In genomic region chr6:90463890-90464421, GRCm38 (mm10) we compare ENCODE assay signal across 8 mouse cellular contexts. TPM values are rescaled to one million over a fixed set of nuclear protein-coding genes. Genes with fewer than 3 reads are reported as not detected.
DNase-seq lines count a peak whose midpoint lies in the region; ATAC-seq and TF ChIP-seq lines count a peak whose summit lies in the region.

No protein-coding gene starts in this region.

- no peak for TF ChIP-seq EP300 in heart, adult 2 months (IDR thresholded peaks at IDR 0.05; ENCODE audit: insufficient read depth, low read depth, low read length)

- peak overlapping the region; percentile 100 for H3K4me2 ChIP-seq in hindbrain, embryonic 14.5 days (replicated peaks)

- no peaks in the 10 kb centered on the region for H3K27me3 ChIP-seq in heart, adult 2 months (ENCODE audit: control insufficient read depth, insufficient read depth, low read length)
- H3K27me3 ChIP-seq in hindbrain, embryonic 14.5 days (ENCODE audit: control insufficient read depth, insufficient read depth, low read length) = peaks cover 24% of the 10 kb centered on the region

- ATAC-seq in hindbrain, embryonic 14.5 days (ENCODE audit: low FRiP score) = no peak

- 0 out of 2 replicates have a peak, but pooled peaks cover 2% of the 10 kb centered on the region for H3K79me2 ChIP-seq in heart, adult 2 months (replicated peaks; ENCODE audit: control insufficient read depth, insufficient read depth, low read length)

- no peaks in the 10 kb centered on the region for H3K9me3 ChIP-seq in hindbrain, embryonic 14.5 days (ENCODE audit: control insufficient read depth, low read length)

- TF ChIP-seq POLR2A in heart, adult 2 months (IDR thresholded peaks at IDR 0.05; ENCODE audit: insufficient read depth, low read depth, low read length) = no peak; the same call in 1 of the 2 replicates

- peak overlapping the region; percentile 94 for H3K4me3 ChIP-seq in heart, adult 2 months
- H3K4me3 ChIP-seq in hindbrain, embryonic 14.5 days (replicated peaks; ENCODE audit: low read length) = peak overlapping the region; percentile 62

- DNase-seq in heart, adult 2 months = peak in 1 of 2 experiments; percentile 47
- no peak for DNase-seq in heart, postnatal 14 days
- peak; percentile 11 for DNase-seq in brain, adult 2 months (ENCODE audit: low read depth, low spot score)
- no peak for DNase-seq in hindbrain, embryonic 14.5 days (ENCODE audit: low spot score)
- peak; percentile 15 for DNase-seq in mesoderm, embryonic 11.5 days (ENCODE audit: low read depth, low spot score)
- no peak for DNase-seq in adrenal gland, postnatal 4 days (ENCODE audit: low spot score in 2 of 2)
- no peak for DNase-seq in adrenal gland, adult 2 months
- no peak for DNase-seq in ovary, adult 18-20 months (ENCODE audit: low spot score)

- no peak for TF ChIP-seq CTCF in heart, adult 2 months (IDR thresholded peaks at IDR 0.05)

- peak overlapping the region; percentile 55 for H3K9ac ChIP-seq in heart, adult 2 months (ENCODE audit: low read depth, low read length)
- peak overlapping the region; percentile 64 for H3K9ac ChIP-seq in hindbrain, embryonic 14.5 days

- H3K36me3 ChIP-seq in heart, adult 2 months (ENCODE audit: control insufficient read depth, insufficient read depth, low read length) = peaks cover 10% of the 10 kb centered on the region; the same call in 1 of the 2 replicates
- H3K36me3 ChIP-seq in hindbrain, embryonic 14.5 days (replicated peaks; ENCODE audit: control insufficient read depth, insufficient read depth) = no peaks in the 10 kb centered on the region

- peak overlapping the region; percentile 98 for H3K27ac ChIP-seq in heart, adult 2 months
- H3K27ac ChIP-seq in hindbrain, embryonic 14.5 days = no peak overlapping the region

- intact Hi-C loops in heart, adult 2 months (cut with DNase I) = loop anchor here (1.0 to 10.0 kb wide), 2 partner anchors 43 to 1119 kb away; no protein-coding TSS in a partner anchor
- intact Hi-C loops in heart, postnatal 14 days (cut with DNase I) = loop anchor here (2.0 to 10.0 kb wide), 2 partner anchors 45 to 261 kb away; no protein-coding TSS in a partner anchor

- 44% methylated on average over 7 of the region's 7 CpGs for WGBS in heart, adult 2 months
- WGBS in hindbrain, embryonic 14.5 days = 39% methylated on average over 7 of the region's 7 CpGs

- peaks cover 24% of the 10 kb centered on the region for H3K4me1 ChIP-seq in heart, adult 2 months (ENCODE audit: control insufficient read depth, insufficient read depth, low read length)
- H3K4me1 ChIP-seq in hindbrain, embryonic 14.5 days (replicated peaks; ENCODE audit: control insufficient read depth, insufficient read depth, low read length) = peaks cover 15% of the 10 kb centered on the region; the same call in 1 of the 2 replicates

RNA-seq across cellular contexts. Expression of gene Klf15, which starts 1.6 kb away (rescaled TPM):
- 10 to 100 TPM; 64.7 to 67.4 TPM for total RNA-seq in heart, adult 2 months (2021)
- polyA plus RNA-seq in heart, adult 2 months (2012; rRNA removed) = 54.7 and 60.2 TPM in 2 replicates
- 10 to 100 TPM; 43.5 to 44.3 TPM for total RNA-seq in heart, postnatal 14 days (2021)
- polyA plus RNA-seq in hindbrain, embryonic 14.5 days (2014; fragmentation: Nextera tagmentation; extraction: Ambion mirVana) = 15.7 and 16.2 TPM in 2 replicates
- 10 to 100 TPM; 14.3 to 15.0 TPM for total RNA-seq in adrenal gland, postnatal 4 days (2021)
- total RNA-seq in adrenal gland, adult 2 months (2021) = 10 to 100 TPM; 32.6 to 43.7 TPM
- polyA plus RNA-seq in adrenal gland, adult 2 months (2012; rRNA removed) = 73.8 and 79.8 TPM in 2 replicates

RNA-seq across cellular contexts. Expression of gene Aldh1l1, which starts 22.3 kb away (rescaled TPM):
- 1 to 10 TPM; 2.5 to 3.7 TPM for total RNA-seq in heart, adult 2 months (2021)
- polyA plus RNA-seq in heart, adult 2 months (2012; rRNA removed) = 3.2 and 7.5 TPM in 2 replicates
- total RNA-seq in heart, postnatal 14 days (2021) = 1 to 10 TPM in 1 of 2 experiments, under 1 TPM in 1; 0.90 to 2.7 TPM
- 47.0 and 53.8 TPM in 2 replicates for polyA plus RNA-seq in hindbrain, embryonic 14.5 days (2014; fragmentation: Nextera tagmentation; extraction: Ambion mirVana)
- 10 to 100 TPM; 70.6 to 81.5 TPM for total RNA-seq in adrenal gland, postnatal 4 days (2021)
- 100 to 1,000 TPM; 136 to 202 TPM for total RNA-seq in adrenal gland, adult 2 months (2021)
- polyA plus RNA-seq in adrenal gland, adult 2 months (2012; rRNA removed) = 83.4 and 111 TPM in 2 replicates

RNA-seq across cellular contexts. Expression of gene Cfap100, which starts 35.4 kb away (rescaled TPM):
- under 1 TPM; 0.16 to 0.18 TPM for total RNA-seq in heart, adult 2 months (2021)
- 0.44 and 0.80 TPM in 2 replicates for polyA plus RNA-seq in heart, adult 2 months (2012; rRNA removed)
- total RNA-seq in heart, postnatal 14 days (2021) = under 1 TPM in 1 of 2 experiments, not detected in 1; 0.14 TPM
- 5.6 and 5.7 TPM in 2 replicates for polyA plus RNA-seq in hindbrain, embryonic 14.5 days (2014; fragmentation: Nextera tagmentation; extraction: Ambion mirVana)
- under 1 TPM; 0.14 to 0.76 TPM for total RNA-seq in adrenal gland, postnatal 4 days (2021)
- total RNA-seq in adrenal gland, adult 2 months (2021) = 1 to 10 TPM in 1 of 2 experiments, under 1 TPM in 1; 0.76 to 1.4 TPM
- polyA plus RNA-seq in adrenal gland, adult 2 months (2012; rRNA removed) = 0.03 and 0.33 TPM in 2 replicates

Comparison
In these comparisons a context has a peak if more than half of its experiments do, and no peak if none do; other contexts are left out.
1. DNase-seq: peak in brain, adult 2 months (single experiment) and mesoderm, embryonic 11.5 days (single experiment); none in heart, postnatal 14 days (0 of 2), hindbrain, embryonic 14.5 days (single experiment), adrenal gland, postnatal 4 days (0 of 2), adrenal gland, adult 2 months (single experiment) and ovary, adult 18-20 months (single experiment).
2. RNA of gene Aldh1l1, which starts 22.3 kb away (total RNA-seq): 136 to 202 TPM in adrenal gland, adult 2 months and 70.6 to 81.5 TPM in adrenal gland, postnatal 4 days; 2.5 to 3.7 TPM in heart, adult 2 months and 0.90 to 2.7 TPM in heart, postnatal 14 days; every median in the first group is over 10 times any median in the second.